Mouse (Mus musculus) frontal cortex, postnatal 25 days (tissue): Measurements from ENCODE around the gene Dlg2.

Source experiments
- DNase-seq, 2 experiments: peaks; one replicate each; pipeline ENCODE4 v3.0.0; 2022; ENCODE audit warnings: low spot score in 2 of 2

Dlg2 gene

DNA sequence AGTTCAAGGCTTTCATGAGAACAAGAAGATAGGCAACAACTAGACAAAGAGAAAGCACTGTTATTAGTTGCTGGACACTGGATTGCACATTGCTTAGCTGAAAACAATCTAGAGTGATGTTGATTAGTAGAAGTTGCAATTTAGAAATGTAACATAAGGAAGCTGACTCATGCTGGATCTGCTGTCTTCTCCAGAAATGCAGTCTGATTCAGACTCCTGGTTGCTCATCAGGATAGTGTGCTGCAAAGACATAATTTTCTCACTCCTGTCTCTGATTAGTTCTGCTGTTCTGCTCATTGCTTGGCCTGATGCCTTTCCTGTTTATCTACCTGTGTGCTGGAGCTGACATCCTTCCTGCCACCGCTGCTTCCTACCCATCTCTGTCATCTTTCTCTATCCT lies 1572.4 kb downstream of the Dlg2 start:
- no peak for DNase-seq

DNA sequence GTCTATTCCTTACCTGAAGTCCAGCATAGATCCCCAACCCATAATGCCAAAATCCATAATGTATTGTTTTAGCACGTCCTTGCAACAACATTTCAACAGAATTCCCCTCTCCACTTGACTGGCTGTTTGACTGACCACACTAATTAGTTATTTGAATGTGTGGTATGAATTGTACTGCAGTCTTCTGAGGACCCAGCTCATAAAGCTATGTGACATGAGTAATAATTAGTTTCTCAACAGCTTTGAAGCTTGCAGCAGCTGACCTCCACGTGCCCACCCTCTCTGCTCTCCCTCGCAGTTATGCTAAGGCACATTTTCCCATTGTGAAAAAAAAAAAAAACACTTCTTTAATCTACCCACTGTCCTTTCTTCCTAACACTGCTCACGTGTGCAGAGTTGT lies 1590.4 kb downstream of the Dlg2 start:
- DNase-seq: no peak

- DNase-seq: no peak
Measured at GRCm38 (mm10) chr7:92087429-92087828, 1611.0 kb downstream of the Dlg2 start.

GRCm38 (mm10) chr7:92093860-92094259 lies 1617.4 kb downstream of the Dlg2 start:
- peak in 1 of 2 experiments; percentile 38 for DNase-seq

- no peak for DNase-seq
Measured at GRCm38 (mm10) chr7:92095198-92095597, 1618.7 kb downstream of the Dlg2 start.

GRCm38 (mm10) chr7:92100847-92101246 lies 1624.4 kb downstream of the Dlg2 start:
- no peak for DNase-seq

DNA sequence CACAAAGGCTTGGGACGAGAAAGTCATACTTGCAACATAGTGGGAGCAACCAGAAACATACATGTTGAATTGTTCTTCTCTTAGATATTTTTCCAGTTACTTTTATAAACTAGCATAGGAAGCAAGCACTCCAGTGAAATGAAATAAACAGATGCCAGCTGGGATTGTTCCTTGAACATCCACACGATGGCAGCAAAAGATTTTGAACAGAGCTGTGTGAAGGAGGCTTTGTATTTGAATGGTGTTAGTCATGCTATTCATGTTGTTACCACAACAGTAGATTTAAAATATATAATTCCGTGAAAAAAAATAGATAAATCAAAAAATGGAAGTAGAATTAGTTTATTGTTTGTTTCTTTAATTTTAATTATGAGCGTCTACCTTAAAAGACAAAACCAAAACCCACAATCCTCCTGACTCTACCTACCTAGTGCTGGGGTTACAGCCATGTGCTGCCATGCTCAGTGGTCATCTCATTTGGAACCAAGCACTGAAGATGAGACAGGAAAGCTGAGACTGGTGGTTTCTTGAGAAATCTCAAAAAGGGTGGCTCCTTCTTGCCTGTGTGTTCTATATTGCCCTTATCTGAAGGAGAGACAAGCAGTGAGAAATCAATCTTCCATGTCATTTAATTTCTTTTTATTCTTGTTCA lies 1626.5 kb downstream of the Dlg2 start:
- DNase-seq: peak in 1 of 2 experiments; percentile 51

DNA sequence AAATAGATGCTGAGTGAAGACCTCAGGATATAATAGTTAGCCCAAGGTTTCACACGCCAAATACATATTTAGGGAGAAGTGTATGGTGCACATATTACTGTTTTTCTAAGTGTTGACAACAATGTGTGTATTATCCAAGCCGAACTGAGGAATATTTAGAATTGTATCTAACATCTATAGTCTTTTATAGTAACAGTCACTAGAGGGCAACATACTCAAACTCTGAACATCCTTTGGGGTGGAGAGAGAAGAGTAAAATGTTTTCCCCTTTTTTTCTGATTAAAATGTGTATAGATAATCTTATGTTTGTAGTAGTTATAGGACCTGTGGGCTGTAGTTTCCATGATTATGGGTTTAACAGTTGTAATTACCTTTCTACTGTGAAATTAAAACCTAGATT lies 1629.0 kb downstream of the Dlg2 start:
- DNase-seq: no peak

DNA sequence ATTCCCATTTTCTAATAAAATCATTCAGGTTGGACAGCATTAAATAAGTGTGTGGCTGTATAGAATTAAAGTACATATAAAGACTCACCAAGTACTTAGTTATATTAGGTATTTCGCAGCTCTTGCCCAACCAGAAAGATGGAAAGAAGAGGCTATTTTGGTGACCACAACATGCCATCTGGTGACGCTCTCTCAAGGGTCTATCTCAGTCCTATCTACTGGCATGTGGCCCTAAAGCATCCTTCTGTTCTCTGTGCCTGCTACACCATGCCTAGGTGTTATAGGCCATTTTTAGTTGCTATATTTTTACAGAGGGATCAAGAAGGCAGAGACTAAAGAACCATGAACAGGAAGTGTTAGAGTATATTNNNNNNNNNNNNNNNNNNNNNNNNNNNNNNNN lies 1629.5 kb downstream of the Dlg2 start:
- no peak for DNase-seq

DNA sequence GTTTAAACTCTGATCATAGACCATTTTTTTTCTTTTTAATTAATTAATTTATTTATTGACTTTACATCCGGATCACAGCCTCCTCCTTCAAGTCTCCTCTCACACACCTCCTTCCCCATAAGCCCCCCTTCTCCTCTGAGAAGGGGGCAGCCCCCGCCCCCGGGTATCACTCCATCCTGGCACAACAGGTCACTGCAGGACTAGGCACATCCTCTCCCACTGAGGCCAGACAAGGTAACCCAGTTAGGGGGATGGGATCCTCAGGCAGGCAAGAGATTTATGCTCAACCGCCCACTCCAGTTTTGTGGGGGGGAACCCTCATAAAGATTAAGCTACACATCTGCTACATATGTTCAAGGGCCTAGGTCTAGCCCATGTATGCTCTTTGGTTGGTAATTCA lies 1636.6 kb downstream of the Dlg2 start:
- DNase-seq: no peak

DNA sequence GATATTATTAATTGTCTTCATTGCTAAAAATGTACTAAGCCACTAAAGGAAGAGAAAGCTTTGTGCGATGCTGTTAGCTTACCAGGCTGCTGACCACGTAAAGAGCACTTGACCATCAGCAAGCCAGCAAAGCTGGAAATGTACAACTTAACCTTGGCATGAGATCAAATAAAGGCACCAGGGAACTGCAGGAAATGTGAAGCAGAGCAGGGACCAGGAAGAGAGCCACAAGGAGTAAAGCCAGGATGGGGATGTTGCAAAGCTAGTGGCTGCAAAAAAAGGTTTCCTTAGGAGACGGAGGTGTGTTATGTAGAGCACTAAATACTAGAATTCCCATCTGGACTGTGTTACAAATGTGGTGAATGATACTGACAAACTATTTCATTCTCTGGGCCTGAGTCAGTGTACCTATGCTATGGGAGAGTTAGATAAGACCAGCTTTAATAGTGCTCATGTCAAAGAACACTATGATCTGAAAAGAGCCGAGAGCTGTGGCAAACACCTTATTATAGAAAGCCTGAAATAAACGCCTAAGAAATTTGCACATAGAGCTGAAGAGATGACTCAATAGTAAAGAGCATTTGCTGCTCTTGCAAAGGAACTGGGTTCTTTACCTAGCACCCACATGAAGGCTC lies 1638.9 kb downstream of the Dlg2 start:
- no peak for DNase-seq

GRCm38 (mm10) chr7:92123276-92123675 lies 1646.8 kb downstream of the Dlg2 start:
- no peak for DNase-seq

GRCm38 (mm10) chr7:92125886-92126285 lies 1649.4 kb downstream of the Dlg2 start:
- DNase-seq: peak in 1 of 2 experiments; percentile 29

- no peak for DNase-seq
Measured at GRCm38 (mm10) chr7:92134301-92134700, 1657.8 kb downstream of the Dlg2 start.

- DNase-seq: no peak
Measured at GRCm38 (mm10) chr7:92135624-92136023, 1659.2 kb downstream of the Dlg2 start.

DNA sequence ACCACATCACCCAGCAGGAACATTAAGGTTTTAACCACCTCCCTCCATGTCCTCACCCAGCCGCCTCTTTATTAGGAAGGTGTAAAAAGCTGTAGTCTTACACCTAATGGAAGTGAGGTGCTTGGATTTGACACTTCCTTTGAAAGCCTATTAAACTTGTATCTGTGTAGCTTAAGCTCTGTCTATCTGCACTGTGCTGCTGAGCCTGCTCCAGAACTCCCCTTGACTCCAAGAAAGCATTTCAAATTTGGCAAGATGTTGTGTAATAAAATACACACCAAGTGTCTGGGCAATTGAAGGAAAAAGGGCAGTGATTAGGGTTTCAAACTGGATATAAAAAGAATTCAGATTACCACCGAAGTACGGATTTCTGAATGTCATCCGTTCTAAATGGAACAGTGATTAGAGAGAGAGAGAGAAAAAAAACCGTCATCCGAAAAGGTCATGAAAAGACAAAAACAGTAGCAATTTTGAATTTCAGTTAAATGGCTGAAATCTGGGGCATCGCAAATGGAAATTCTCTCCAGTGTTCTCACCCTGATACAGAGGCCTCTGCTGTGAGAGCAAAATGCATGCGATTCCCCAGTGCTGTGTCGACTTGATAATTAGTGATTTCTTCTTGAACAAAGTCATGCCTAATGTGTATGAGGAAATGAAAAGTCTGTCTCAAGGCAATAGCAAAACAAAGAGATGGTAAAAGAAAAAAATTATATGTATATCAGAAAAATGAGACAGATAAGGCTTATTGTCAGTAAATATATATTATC lies 1663.8 kb downstream of the Dlg2 start:
- no peak for DNase-seq

DNA sequence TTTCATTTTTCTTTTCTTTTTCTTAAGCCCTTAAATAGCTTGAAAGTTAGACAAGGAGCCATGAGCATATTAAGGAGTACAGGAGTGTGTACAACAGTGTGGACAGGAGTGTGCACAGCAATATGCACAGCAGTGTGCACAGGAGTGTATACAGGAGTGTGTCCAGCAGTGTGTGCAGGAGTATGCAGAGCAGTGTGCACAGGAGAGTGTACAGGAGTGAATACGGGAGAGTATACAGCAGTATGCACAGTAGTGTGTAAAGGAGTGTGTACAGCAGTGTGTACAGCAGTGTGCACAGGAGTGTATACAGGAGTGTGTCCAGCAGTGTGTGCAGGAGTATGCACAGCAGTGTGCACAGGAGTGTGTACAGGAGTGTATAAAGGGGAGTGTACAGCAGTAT lies 1671.0 kb downstream of the Dlg2 start:
- no peak for DNase-seq

GRCm38 (mm10) chr7:92150768-92151167 lies 1674.3 kb downstream of the Dlg2 start:
- no peak for DNase-seq

GRCm38 (mm10) chr7:92154603-92155002 lies 1678.1 kb downstream of the Dlg2 start:
- DNase-seq: no peak

DNA sequence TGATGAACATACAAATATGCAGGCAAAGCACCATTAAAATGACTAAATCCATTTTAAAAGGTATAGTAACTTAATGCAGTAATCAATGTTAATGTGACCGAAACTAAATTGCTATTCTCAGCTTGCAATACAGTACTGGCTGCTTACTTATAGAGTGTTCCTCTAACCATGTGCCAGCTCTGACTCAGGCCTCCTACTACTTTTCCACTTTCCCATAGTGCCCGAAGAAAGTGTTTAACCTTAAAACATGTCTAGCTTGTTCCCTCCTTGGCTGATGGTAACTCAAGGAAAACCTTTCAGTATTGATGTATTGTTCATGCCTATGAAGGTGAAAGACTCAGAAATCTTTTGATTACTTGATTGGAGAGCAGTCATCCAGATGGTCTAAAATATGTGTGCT lies 1686.7 kb downstream of the Dlg2 start:
- DNase-seq: no peak

- DNase-seq: no peak
Measured at GRCm38 (mm10) chr7:92164316-92164715, 1687.8 kb downstream of the Dlg2 start.

- no peak for DNase-seq
Measured at GRCm38 (mm10) chr7:92164875-92165518, 1688.5 kb downstream of the Dlg2 start.
